Mouse (Mus musculus) Muller cell, postnatal 12 days (primary cell): ENCODE results near the gene Lpp.

Source experiments
- DNase-seq: peaks from one replicate; pipeline ENCODE4 v3.0.0-alpha.2; 2015; ENCODE audit errors: inconsistent ontology term

The Lpp gene

GRCm38 (mm10) chr16:24622226-24623194 lies 229.2 kb downstream of the Lpp start:
- no peak for DNase-seq

DNA sequence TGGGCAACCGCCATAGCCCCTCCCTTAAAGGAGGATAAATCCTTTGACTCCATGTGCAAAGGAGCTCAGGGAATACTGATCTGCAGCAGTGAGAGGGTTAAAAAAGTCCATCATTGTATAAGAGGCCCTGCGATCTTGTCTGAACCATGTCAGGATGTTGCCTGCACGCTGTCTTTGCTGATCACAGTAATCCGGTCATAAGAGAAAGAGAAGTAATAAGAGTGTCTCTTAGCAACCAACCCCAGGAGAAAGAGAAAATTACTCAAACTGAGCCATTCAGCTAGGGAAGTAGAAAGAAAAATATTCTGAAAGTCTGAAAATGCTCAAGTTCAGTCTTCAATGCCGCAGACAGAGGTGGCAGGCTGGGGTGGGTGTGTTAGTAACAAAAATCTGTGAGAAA lies 231.0 kb downstream of the Lpp start:
- no peak for DNase-seq

DNA sequence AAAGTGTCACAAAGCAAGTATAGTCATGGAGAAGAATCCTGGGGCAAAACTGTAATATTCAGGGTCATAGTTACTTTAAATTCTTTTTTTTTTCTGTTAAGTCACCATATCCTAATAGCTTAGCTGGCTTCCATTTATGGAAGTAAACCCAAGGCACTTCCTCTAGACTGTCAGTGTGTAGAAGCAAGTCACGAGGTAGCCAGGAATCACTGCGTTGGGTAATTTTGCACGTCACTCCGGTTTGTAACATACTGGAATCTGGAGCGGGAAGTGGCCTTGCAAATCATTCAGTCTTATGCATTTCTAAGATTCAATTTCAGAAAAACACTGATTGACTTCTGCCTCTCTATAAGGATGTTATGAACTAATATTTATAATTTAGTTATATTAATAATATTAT lies 232.3 kb downstream of the Lpp start:
- DNase-seq: no peak

DNA sequence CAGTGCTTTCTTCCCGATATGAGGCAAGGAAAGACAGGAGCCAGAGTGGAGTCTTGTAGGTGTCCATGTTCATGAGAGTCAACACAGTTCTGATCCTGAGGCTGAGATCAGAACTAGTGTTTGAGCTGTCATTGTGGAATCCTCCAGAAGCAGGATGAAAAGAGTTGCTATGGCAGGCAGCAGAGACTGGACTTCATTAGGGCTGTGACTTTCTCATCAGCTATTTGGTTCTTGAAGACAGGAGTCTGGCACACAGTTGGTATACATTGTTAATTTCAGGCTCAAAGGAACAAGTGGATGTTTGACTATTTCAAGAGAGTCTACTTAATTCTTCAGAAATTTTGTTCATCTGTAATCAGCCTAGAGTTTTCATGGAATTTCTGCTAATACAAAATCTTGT lies 235.5 kb downstream of the Lpp start:
- DNase-seq: peak; percentile 66

DNA sequence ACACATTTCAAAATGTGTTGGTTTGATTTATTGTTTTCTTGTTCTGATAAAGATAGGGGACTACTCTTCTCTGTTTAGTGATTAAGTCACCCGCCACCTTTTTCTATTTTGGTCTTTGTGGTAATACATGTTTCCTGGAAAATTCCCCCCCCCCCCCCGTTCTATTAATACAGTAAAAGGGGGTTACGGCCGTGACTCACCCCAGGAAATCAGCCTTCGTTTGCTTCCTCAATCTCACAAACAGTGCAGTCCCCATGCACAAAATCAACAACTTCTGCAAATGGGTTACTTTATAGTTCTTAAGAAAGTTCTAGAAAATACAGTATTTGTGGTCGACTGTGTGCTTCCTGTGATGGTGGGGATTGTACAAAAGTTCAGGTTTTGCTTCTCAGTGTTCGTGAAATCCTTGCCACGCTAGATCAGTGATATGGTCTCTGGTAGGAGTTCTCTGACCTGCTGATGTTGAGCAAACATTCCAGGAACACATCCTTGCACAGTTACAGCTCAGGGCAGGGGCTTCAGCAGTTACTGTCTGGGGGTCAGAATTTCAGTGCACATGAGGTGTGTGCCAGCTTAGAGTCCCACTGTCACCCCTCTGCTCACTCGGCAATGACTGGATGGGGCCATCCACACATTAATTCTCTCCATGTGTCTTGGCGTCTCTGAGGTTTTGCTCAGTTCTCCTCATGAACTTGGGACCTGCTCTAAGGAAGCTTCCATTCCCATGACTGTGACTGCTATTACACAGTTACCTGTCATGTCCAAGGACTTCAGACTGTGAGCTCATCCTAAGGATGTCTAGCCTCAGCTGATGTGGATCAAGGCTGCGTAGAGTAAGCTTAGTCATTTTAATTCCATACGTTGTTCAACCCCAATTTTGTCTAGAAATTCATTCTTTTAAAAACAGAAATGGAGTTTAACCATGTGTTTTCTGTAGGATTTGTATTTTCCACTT lies 236.2 kb downstream of the Lpp start:
- peak; percentile 37 for DNase-seq

DNA sequence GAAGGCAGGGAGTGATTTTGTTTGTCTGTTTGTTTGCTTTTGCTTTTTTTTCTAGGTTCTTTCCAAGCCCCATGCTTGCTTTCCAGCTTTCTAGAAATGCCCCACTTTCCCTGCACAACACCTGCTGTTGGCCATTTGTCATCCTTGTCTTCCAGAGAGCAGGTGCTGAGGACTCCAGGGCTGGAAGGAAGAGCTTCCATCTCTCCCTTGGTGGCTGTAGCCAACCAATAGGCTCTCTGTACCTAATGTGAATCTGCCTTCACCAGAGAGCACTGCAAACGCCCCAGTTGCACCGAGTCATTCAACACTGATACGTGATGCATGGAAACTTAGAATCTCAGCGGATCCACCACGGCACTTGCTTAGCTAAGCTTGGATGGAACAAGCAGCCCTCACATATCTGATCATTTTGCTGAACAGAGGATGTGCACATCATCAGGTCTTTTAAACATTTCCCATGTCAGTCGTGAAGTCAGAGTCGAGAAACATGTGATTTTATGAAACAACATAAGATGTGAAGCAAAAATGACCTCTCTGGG lies 242.1 kb downstream of the Lpp start:
- no peak for DNase-seq

GRCm38 (mm10) chr16:24636894-24637293 lies 243.6 kb downstream of the Lpp start:
- DNase-seq: peak; percentile 38

DNA sequence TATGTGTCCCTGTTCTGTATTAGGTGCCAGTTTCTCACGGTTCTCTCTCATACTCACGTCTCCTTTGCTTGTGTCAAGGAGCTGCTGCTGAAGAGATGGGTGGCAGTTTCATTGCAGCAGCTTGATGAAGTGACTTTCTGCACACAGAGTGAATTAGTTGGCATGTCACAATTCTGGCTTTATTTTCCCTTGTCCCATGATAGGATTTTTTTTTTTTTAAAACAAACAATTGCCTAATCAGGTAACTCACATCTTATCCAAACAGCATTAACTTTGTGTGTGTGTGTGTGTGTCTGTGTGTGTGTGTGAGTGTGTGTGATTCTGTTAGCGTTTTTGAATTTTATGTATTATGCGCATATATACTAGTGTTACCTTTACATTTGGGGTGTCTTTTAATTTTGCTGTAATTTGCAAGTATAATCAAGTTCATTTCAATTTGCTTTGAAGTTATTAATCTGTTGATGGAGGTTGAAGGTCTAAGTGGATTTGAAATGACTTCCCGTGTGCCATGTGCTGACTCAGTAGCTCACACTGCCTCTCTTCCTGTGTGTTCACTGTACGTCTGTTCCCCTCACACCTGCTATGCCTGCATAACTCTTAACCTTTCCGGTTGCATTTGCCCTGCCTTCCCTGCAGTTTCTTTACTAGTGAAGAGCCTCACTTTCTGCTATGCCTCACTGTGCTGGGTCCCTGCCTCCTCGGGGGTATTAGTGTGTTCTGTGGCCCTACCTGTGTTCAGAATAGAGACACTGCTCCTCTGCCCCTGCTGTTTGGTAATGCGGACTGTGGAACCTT lies 247.9 kb downstream of the Lpp start:
- no peak for DNase-seq

DNA sequence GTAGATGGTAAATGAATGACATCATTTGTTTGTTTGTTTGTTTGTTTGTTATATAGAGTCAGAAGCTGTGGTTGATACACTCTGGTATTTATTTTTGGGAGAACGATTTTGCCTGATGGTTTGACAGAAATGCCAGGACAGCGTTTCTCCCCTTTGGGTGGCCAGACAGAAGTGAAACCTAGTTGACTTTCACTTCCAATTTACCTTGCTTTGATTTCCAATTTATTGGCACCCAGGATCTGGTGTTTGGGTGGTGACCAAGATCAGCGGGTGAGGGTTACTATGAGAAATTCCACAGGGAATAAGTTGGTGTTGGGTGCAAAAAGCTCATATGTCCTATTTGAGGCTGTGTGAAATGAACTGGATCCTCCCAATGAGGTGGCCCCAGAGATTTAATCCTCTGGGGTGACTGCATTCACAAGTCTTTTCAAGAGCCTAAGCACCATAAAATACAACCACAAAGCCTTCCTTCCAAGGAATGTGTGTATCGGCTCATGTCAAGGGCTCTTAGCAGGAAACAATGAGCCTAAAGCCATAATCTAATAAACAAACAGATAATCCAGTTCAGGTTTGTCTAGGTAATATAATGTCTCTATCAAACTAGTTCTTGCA lies 249.8 kb downstream of the Lpp start:
- no peak for DNase-seq

DNA sequence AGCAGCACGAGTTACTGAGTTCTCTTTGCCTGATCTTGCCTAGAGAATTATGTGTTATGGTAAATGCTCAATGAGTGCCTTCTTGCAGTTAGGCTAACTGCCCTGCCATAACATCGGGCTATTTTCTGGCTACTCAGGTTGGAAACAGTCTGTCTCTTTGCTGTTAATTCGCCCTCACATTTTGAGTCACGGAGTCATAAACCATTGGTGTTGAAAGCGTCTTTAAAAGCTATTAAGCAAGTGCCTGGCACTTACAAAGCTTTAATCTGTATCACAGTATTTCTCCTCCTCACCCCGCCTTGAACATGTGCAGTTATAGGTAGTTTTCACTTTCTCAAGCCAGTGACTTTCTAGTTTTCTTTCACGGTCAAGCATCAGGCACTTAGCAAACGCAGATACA lies 250.8 kb downstream of the Lpp start:
- no peak for DNase-seq

- DNase-seq: no peak
Observed at GRCm38 (mm10) chr16:24644760-24645406, 251.6 kb downstream of the Lpp start.

GRCm38 (mm10) chr16:24645906-24646603 lies 252.7 kb downstream of the Lpp start:
- DNase-seq: no peak

DNA sequence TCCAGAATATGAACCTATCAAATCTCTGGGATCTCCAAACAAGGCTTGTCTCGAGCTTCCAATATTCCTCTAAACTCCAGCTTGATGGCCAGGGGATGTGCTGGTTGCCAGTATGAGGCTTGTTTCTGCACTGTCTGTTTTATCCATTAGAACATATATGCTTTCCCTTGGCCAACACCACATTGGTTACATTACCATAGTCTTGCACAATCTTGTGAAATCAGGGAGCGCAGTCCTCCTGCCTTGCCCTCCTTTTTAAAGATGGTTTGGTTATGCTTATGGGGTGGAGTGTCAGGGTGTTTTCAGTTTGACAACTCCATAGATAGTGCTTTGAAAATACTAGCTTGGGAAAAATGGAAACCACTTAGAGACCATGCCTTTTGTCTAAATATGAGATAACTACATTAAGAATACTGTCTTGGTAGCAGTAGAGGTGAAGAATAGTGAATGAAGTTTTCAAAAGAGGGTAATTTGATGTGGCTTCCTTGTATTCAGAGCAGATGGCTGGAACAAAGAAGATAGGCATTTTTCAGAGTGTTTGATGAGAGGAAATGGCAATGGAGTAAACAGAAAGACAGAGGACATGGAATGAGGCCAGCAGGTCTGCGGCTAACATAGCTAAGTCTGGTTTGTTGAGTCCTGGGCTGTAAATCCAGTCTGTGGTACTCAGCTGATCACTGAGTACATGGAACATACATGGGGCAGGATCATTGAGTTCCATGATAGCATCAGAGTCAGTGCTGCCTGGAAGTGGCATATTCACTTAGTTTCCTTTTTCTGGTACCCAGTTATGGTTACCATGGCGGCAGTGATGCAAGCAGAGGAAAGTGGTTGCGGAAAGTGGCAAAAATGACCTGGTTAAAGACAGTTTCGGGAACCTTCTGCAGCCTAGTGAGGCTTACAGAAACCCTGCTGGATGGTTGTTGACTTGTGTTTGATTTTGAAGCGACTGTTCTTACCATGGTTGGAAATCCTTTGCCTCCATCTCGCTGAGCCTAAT lies 258.6 kb downstream of the Lpp start:
- peak; percentile 70 for DNase-seq

DNA sequence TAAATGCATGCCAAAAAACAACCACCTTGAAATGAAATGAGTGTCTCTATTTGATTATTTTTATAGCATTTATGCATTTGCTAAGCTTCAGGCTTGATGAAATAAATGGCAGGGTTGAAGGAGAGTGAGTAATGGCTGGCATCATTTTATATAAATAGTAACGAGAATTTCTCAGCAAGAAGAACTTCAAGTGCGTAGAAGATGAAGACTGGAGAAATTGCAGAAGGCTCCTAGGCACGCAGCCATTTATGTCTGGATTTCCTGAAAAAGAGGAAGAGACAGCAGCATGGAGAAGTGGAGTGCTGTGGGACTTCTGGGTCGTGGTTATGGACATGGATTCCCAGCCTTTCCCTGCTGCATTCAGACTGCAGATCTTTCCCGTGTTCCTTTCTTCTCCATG lies 259.7 kb downstream of the Lpp start:
- DNase-seq: no peak

- DNase-seq: no peak
Observed at GRCm38 (mm10) chr16:24655116-24655515, 261.8 kb downstream of the Lpp start.

DNA sequence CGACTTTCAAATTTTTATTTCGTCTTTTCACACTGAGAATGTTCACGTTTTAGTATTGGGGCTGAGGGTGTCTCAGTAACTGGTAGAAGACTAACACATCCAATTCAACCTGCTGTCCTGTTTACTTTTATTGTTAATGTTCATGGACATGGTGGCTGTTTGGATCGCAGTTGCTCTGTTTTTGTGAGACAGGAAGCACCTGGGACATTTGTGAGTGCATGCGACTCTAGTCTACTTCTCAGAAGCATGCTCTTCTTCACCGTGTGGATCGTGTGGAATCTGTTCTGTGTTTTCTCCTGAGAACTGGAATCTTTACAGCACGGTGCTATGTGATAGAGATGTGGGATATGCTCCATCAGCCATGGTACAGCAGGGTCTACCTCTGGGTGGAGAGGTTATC lies 262.7 kb downstream of the Lpp start:
- DNase-seq: no peak

DNA sequence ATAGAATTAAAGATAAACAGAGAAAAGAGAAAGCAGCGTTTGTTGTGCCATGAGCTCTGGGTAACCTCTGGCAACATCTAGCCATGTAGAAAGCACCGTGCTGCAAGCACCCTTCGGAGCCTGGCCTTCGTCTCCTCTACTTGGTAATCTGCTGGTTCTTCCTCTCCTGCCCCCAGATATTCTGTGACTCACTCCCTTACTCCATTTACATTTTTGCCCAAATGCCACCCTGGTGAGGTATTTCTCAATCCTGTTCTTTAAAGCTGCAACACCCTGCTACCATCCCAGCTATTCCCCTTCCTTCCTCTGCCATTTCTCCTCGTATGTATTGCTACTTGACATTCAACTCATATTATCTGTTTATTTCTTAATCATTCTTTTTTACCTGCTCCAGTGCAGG lies 263.4 kb downstream of the Lpp start:
- DNase-seq: no peak

DNA sequence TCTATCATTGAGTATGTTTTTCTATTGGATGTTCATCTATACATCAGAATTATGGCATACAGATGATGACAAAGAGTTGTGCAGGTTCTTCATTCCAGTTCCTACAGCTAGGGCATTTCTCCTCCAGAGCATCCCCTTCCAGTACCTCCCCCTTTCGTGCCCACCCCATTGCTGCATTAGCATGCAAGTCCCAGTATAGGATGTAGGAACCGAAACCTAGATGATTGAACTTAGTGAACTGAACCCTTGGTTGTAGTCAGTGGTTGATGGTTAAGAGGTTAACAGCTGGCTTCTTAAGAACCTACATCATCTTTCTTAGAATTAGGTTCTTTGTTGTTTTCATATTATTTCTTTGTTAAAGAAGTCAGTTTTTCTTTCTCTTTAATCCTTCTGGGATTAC lies 265.7 kb downstream of the Lpp start:
- DNase-seq: no peak

- DNase-seq: no peak
Observed at GRCm38 (mm10) chr16:24664131-24664530, 270.8 kb downstream of the Lpp start.
